8 mouse cellular contexts compared by ENCODE assay signal in the genomic region with DNA sequence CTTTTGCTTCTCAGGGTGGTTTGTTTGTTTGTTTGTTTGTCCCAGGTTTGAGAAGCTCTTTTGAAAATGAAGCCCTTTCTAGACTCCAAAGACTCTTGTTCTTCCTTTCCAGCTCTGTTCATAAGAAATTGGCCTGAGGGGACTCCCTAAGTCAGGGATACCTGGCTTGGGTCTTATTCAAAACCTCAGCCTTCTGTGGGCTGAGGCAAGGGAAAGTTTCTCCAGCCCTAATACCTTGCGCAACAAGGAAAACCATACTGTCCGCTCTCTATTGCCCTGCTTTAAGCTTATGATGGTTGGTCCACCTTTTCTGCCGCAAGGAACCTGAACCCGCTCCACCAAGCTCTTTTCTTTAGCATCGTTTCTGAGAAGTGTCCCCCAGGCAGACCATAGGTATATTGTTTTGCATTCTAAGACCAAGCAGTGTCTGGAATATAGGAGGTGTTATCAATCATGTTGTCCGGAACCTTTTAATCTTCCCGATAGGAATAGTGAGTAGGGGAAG. TPM values are rescaled to one million over a fixed set of nuclear protein-coding genes. Genes with fewer than 3 reads are reported as not detected.
DNase-seq lines count a peak whose midpoint lies in the region; ATAC-seq and TF ChIP-seq lines count a peak whose summit lies in the region.

No protein-coding gene starts in this region.

- peaks cover 26% of the 10 kb centered on the region for H3K4me1 ChIP-seq in hindbrain, embryonic 13.5 days (replicated peaks)
- 0 out of 2 replicates have a peak, but pooled peaks cover 3% of the 10 kb centered on the region for H3K4me1 ChIP-seq in midbrain, embryonic 12.5 days

- H3K27ac ChIP-seq in gastrocnemius, adult 2 months = peak overlapping the region; percentile 85
- H3K27ac ChIP-seq in hindbrain, embryonic 13.5 days = peak overlapping the region; percentile 96
- H3K27ac ChIP-seq in midbrain, embryonic 12.5 days (replicated peaks) = 0 out of 2 replicates have a peak overlapping the region, but pooled peaks have one; percentile 91

- H3K36me3 ChIP-seq in hindbrain, embryonic 13.5 days = no peaks in the 10 kb centered on the region
- H3K36me3 ChIP-seq in midbrain, embryonic 12.5 days = no peaks in the 10 kb centered on the region

- no peak for ATAC-seq in hindbrain, embryonic 13.5 days (ENCODE audit: low FRiP score)
- ATAC-seq in midbrain, embryonic 12.5 days (ENCODE audit: low FRiP score, low read depth) = no peak

- TF ChIP-seq CTCF in gastrocnemius, adult 2 months (IDR thresholded peaks at IDR 0.05) = no peak

- no peak for DNase-seq in gastrocnemius, adult 2 months
- DNase-seq in gastrocnemius, postnatal 10 days = no peak
- DNase-seq in NIH3T3 (ENCODE audit: low read depth) = peak; percentile 11
- DNase-seq in frontal cortex, postnatal 14 days (ENCODE audit: low spot score in 2 of 2) = no peak
- no peak for DNase-seq in right cerebral cortex, postnatal 25 days
- DNase-seq in cerebellum, adult 11-12 months = no peak

- H3K9ac ChIP-seq in hindbrain, embryonic 13.5 days = peak overlapping the region; percentile 99; the same call in 1 of the 2 replicates
- no peak overlapping the region for H3K9ac ChIP-seq in midbrain, embryonic 12.5 days (replicated peaks)

- H3K4me3 ChIP-seq in gastrocnemius, adult 2 months = peak overlapping the region; percentile 96
- H3K4me3 ChIP-seq in hindbrain, embryonic 13.5 days = peak overlapping the region; percentile 95
- peak overlapping the region; percentile 66; the same call in 1 of the 2 replicates for H3K4me3 ChIP-seq in midbrain, embryonic 12.5 days

- intact Hi-C loops in gastrocnemius, adult 2 months (cut with DNase I) = loop anchor here (5.0 kb wide), 1 partner anchor 101 kb away; no protein-coding TSS in a partner anchor

- H3K9me3 ChIP-seq in hindbrain, embryonic 13.5 days = no peaks in the 10 kb centered on the region
- H3K9me3 ChIP-seq in midbrain, embryonic 12.5 days = no peaks in the 10 kb centered on the region

- H3K27me3 ChIP-seq in hindbrain, embryonic 13.5 days = peaks cover 15% of the 10 kb centered on the region; the same call in 1 of the 2 replicates
- peaks cover 11% of the 10 kb centered on the region; the same call in 1 of the 2 replicates for H3K27me3 ChIP-seq in midbrain, embryonic 12.5 days

- WGBS in hindbrain, embryonic 13.5 days = 59% methylated on average over 7 of the region's 7 CpGs
- WGBS in midbrain, embryonic 12.5 days = 63% methylated on average over 7 of the region's 7 CpGs

- H3K4me2 ChIP-seq in hindbrain, embryonic 13.5 days = peak overlapping the region; percentile 60
- peak overlapping the region; percentile 72 for H3K4me2 ChIP-seq in midbrain, embryonic 12.5 days (replicated peaks)

RNA-seq across cellular contexts. Expression of gene Parp8, which starts 1.0 kb away (rescaled TPM):
- 10 to 100 TPM; 12.9 to 14.5 TPM for total RNA-seq in gastrocnemius, adult 2 months (2021)
- 10 to 100 TPM; 18.4 to 21.9 TPM for total RNA-seq in gastrocnemius, postnatal 10 days (2021)
- 25.7 and 25.8 TPM in 2 replicates for polyA plus RNA-seq in hindbrain, embryonic 13.5 days (2015; fragmentation: Nextera tagmentation; extraction: Ambion mirVana)
- polyA plus RNA-seq in midbrain, embryonic 12.5 days (2016; fragmentation: Nextera tagmentation; extraction: Ambion mirVana) = 16.1 and 18.9 TPM in 2 replicates
